Mouse (Mus musculus): ENCODE results near the gene Cutal. TPM values are rescaled to one million over a fixed set of nuclear protein-coding genes. Genes with fewer than 3 reads are reported as not detected.

The Cutal gene
- total and polyA plus RNA-seq, 3 experiments, result not detected

GRCm38 (mm10) chr2:34903652-34904405, 29.6 kb downstream of the Cutal start:
- Histone ChIP-seq H3K4me3 (ENCODE audit: control insufficient read depth in 1 of 2, insufficient read depth in 1 of 2, low read depth in 2 of 2, low read length in 2 of 2) (no peak overlapping the region), H3K79me2 (ENCODE audit: control insufficient read depth, insufficient read depth, low read length, poor library complexity) (no peaks in the 10 kb centered on the region), H3K27ac (ENCODE audit: control insufficient read depth, low read depth, low read length) (no peak overlapping the region), H3K4me1 (ENCODE audit: control insufficient read depth in 1 of 2, insufficient read depth in 2 of 2, low read length in 2 of 2) (peaks cover 0 to 17% of the 10 kb centered on the region in 2 experiments; a peak in 3 of 4 replicates), H3K36me3 (ENCODE audit: control insufficient read depth in 1 of 2, insufficient read depth in 2 of 2, low read length in 2 of 2) (peaks cover 0 to 8% of the 10 kb centered on the region in 2 experiments; a peak in 2 of 4 replicates), H3K9me3 (replicated peaks; ENCODE audit: insufficient read depth, low read length) (no peaks in the 10 kb centered on the region), H3K27me3 (ENCODE audit: control insufficient read depth in 1 of 2, insufficient read depth in 2 of 2, low read length in 2 of 2) (no peaks in the 10 kb centered on the region), H3K9ac (ENCODE audit: control insufficient read depth, low read depth, low read length, poor library complexity, severe bottlenecking) (no peak overlapping the region)
- no peak for DNase-seq (ENCODE audit: low read depth, low spot score)
- TF ChIP-seq BHLHE40 (IDR thresholded peaks at IDR 0.05; ENCODE audit: borderline replicate concordance, low read depth, low read length) (no peak), POLR2AphosphoS2 (IDR thresholded peaks at IDR 0.05; ENCODE audit: low read length) (no peak), HCFC1 (IDR thresholded peaks at IDR 0.05; ENCODE audit: low read depth, low read length) (no peak), GATA1 (IDR thresholded peaks at IDR 0.05; ENCODE audit: low read depth, low read length) (no peak), MAZ (IDR thresholded peaks at IDR 0.05; ENCODE audit: low read depth, low read length) (no peak), TAL1 (IDR thresholded peaks at IDR 0.05; ENCODE audit: low read length) (no peak), MEF2A (IDR thresholded peaks at IDR 0.05; ENCODE audit: extremely low read depth, insufficient replicate concordance, low read depth, low read length, poor library complexity, severe bottlenecking) (no peak), RCOR1 (IDR thresholded peaks at IDR 0.05; ENCODE audit: low read depth, low read length) (no peak), TBP (IDR thresholded peaks at IDR 0.05; ENCODE audit: low read depth, low read length) (no peak), MYC (IDR thresholded peaks at IDR 0.05; ENCODE audit: low read depth, low read length) (no peak), MAFK (IDR thresholded peaks at IDR 0.05; ENCODE audit: borderline replicate concordance, low read depth, low read length) (no peak), TCF12 (IDR thresholded peaks at IDR 0.05; ENCODE audit: low read depth, low read length) (no peak), MAX (IDR thresholded peaks at IDR 0.05; ENCODE audit: low read length) (no peak), USF1 (IDR thresholded peaks at IDR 0.05; ENCODE audit: low read depth, low read length) (no peak)

GRCm38 (mm10) chr2:34904849-34905542, 30.8 kb downstream of the Cutal start:
- Histone ChIP-seq H3K27ac (ENCODE audit: control insufficient read depth, low read depth, low read length) (peak overlapping the region; percentile 18; the same call in 1 of the 2 replicates), H3K9ac (ENCODE audit: control insufficient read depth, low read depth, low read length, poor library complexity, severe bottlenecking) (peak overlapping the region; percentile 44), H3K36me3 (ENCODE audit: control insufficient read depth in 1 of 2, insufficient read depth in 2 of 2, low read length in 2 of 2) (peaks cover 0 to 8% of the 10 kb centered on the region in 2 experiments; a peak in 2 of 4 replicates)
- TF ChIP-seq TCF12 (IDR thresholded peaks at IDR 0.05; ENCODE audit: low read depth, low read length) (no peak), USF1 (IDR thresholded peaks at IDR 0.05; ENCODE audit: low read depth, low read length) (peak; percentile 87), ZNF384 (IDR thresholded peaks at IDR 0.05; ENCODE audit: low read depth, low read length) (no peak), ETS1 (IDR thresholded peaks at IDR 0.05; ENCODE audit: low read depth, low read length) (peak; percentile 35), USF2 (IDR thresholded peaks at IDR 0.05; ENCODE audit: borderline replicate concordance in 1 of 2, insufficient read depth in 1 of 2, low read depth in 1 of 2, low read length in 2 of 2) (peak in 1 of 2 experiments; percentile 41; a peak in 1 of 4 replicates), MXI1 (IDR thresholded peaks at IDR 0.05; ENCODE audit: low read depth, low read length) (peak; percentile 99), POLR2AphosphoS2 (IDR thresholded peaks at IDR 0.05; ENCODE audit: low read length) (peak; percentile 31; the same call in 1 of the 2 replicates), BHLHE40 (IDR thresholded peaks at IDR 0.05; ENCODE audit: borderline replicate concordance, low read depth, low read length) (peak; percentile 60; the same call in 1 of the 2 replicates), CTCF (IDR thresholded peaks at IDR 0.05 in 2 of 3, conservative IDR thresholded peaks at IDR 0.05 in 1 of 3; ENCODE audit: control insufficient read depth in 1 of 3, insufficient read depth in 1 of 3, low read depth in 2 of 3, low read length in 3 of 3, poor library complexity in 1 of 3, severe bottlenecking in 1 of 3) (no peak), MAX (IDR thresholded peaks at IDR 0.05; ENCODE audit: low read length) (peak; percentile 92), TAL1 (IDR thresholded peaks at IDR 0.05; ENCODE audit: low read length) (no peak), ELF1 (IDR thresholded peaks at IDR 0.05; ENCODE audit: low read depth, low read length) (peak; percentile 65; the same call in 1 of the 2 replicates), SIN3A (IDR thresholded peaks at IDR 0.05; ENCODE audit: low read length) (peak; percentile 91), NRF1 (IDR thresholded peaks at IDR 0.05; ENCODE audit: insufficient read depth, low read depth, low read length, poor library complexity, severe bottlenecking) (no peak), E2F4 (IDR thresholded peaks at IDR 0.05; ENCODE audit: borderline replicate concordance, low read depth, low read length) (no peak), MYC (IDR thresholded peaks at IDR 0.05; ENCODE audit: low read depth, low read length) (peak; percentile 70; the same call in 1 of the 2 replicates), CHD2 (IDR thresholded peaks at IDR 0.05; ENCODE audit: low read length) (no peak), EP300 (IDR thresholded peaks at IDR 0.05; ENCODE audit: low read depth in 1 of 2, low read length in 2 of 2) (no peak), MAZ (IDR thresholded peaks at IDR 0.05; ENCODE audit: low read depth, low read length) (0 out of 2 replicates have a peak, but pooled peaks have one; percentile 68), ZMIZ1 (IDR thresholded peaks at IDR 0.05; ENCODE audit: low read depth, low read length) (no peak)

More at GRCm38 (mm10) chr2:34904849-34905542, 30.8 kb downstream of the Cutal start:
- peaks cover 0 to 17% of the 10 kb centered on the region in 2 experiments; a peak in 3 of 4 replicates for H3K4me1 ChIP-seq (ENCODE audit: control insufficient read depth in 1 of 2, insufficient read depth in 2 of 2, low read length in 2 of 2)
- H3K79me2 ChIP-seq (ENCODE audit: control insufficient read depth, insufficient read depth, low read length, poor library complexity), result no peaks in the 10 kb centered on the region
- H3K27me3 ChIP-seq (ENCODE audit: control insufficient read depth in 1 of 2, insufficient read depth in 2 of 2, low read length in 2 of 2), result no peaks in the 10 kb centered on the region
- peak overlapping the region; percentile 38 to 41; a peak in 3 of 4 replicates for H3K4me3 ChIP-seq (ENCODE audit: control insufficient read depth in 1 of 2, insufficient read depth in 1 of 2, low read depth in 2 of 2, low read length in 2 of 2)
- peak; percentile 99 for DNase-seq (ENCODE audit: low read depth, low spot score)
- H3K9me3 ChIP-seq (replicated peaks; ENCODE audit: insufficient read depth, low read length), result no peaks in the 10 kb centered on the region

Measured in MEL (cell line).